Mouse (Mus musculus): ENCODE data around the gene Stag2.

DNA sequence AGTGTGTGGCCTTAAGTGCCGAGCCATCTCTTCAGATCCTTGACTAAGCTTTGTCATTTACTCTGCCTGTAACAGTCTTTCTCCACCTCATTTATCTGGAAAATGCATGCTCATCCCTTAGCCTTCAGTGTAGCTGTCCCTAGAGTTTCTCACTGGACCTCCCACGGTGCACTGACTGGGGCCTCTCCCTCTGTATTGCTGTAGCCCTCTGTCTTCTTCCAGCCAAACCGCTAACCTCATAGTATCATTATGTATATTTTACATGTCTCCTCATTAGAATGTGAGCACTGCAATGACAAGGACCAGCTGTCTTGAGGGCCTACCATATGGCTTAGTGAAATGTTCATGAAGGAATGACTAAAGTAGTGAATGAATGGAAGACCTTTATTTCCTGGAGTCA, 166.1 kb downstream of the Stag2 start:
- TF ChIP-seq CTCF (IDR thresholded peaks at IDR 0.05; ENCODE audit: low read depth) (no peak), EP300 (optimal IDR thresholded peaks at IDR 0.05) (no peak)

Data from stomach, postnatal 0 days (tissue).